Mouse (Mus musculus) spleen, postnatal 10 days (tissue): Measurements from ENCODE around the gene Clstn2.

Source experiments
- DNase-seq, 2 experiments: peaks; one replicate each; pipeline ENCODE4 v3.0.0; 2021 to 2022; ENCODE audit warnings: low spot score in 2 of 2

Clstn2 gene

GRCm38 (mm10) chr9:97774991-97775390, 258.0 kb downstream of the Clstn2 start:
- DNase-seq: no peak

DNA sequence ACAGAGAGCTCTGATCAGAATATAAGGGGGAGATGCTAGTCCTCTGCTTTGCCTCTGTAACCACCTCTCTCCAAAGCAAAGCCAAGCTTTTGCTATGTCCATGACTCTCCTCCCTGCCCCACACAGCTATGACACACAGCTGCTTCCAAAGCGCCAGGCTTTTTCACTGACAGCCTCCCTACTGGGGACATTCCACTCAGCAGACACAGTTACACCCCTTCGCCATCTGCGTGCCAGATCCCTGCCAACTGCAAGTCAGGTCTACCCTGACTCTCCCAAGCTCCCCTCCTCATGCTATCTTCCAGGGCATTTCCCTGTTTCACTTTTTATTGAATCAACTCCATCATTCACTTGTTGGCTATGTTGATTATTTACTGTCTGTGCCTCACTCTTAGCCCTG, 259.1 kb downstream of the Clstn2 start:
- DNase-seq: no peak

DNA sequence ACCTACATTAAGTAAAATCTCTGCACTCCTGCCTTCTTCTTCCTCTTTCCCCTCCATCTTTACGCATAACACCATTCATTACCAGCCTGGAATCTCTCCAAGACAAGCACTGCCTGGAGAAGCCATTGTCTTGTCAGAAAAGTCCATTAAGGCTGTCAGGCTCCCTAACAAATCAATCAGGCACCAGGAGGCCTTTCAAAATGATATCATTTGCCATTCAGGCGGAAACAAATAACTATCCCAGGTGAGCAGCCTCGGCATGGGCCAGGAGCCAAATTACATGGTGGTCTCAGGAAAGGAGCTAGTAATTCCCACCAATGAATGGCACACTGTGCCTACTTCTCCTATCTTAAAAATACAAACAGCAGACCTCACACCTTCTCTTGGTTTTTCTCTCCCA, 260.6 kb downstream of the Clstn2 start:
- DNase-seq: no peak

DNA sequence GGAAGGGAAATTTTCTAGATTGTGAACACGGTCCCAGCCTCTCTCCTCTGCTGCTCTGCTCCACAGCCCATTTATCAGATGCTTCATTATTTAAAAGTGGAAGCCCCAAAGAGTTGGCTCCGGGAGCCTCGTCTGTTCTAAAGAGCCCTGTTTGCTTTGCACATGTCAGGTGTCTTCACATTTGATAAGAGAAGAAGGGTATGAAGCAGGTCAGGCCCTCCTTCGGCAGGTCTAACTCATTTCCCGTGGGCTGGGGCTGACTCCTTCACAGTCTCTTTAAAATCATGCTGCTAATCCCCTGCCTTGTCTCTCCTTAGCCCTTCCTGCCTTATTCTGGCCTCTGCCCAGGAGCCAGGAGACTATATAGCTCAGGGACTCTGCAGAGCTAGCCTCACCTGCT, 263.6 kb downstream of the Clstn2 start:
- no peak for DNase-seq

GRCm38 (mm10) chr9:97765251-97765767, 267.7 kb downstream of the Clstn2 start:
- no peak for DNase-seq

DNA sequence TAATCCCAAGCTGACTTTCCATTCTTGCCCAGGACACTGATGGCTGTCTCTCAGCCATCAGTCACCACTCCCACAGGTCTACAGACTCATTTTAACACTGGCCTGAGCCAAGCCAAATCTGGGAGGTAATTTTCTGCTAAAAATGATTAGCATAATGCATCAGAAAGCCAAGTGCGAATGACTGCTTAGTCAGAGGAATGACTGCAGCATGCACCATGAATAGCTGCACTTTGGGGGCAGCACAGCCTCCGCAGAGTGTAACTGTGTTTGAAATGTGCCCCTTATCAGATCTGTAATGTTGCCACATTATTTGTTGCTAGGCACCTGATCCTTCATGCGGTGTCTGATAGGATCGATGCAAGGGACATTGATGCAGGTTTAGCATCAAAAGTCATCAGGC, 269.9 kb downstream of the Clstn2 start:
- no peak for DNase-seq

GRCm38 (mm10) chr9:97755599-97756270, 277.2 kb downstream of the Clstn2 start:
- DNase-seq: no peak

GRCm38 (mm10) chr9:97753715-97754114, 279.3 kb downstream of the Clstn2 start:
- no peak for DNase-seq

GRCm38 (mm10) chr9:97746574-97746973, 286.4 kb downstream of the Clstn2 start:
- no peak for DNase-seq

DNA sequence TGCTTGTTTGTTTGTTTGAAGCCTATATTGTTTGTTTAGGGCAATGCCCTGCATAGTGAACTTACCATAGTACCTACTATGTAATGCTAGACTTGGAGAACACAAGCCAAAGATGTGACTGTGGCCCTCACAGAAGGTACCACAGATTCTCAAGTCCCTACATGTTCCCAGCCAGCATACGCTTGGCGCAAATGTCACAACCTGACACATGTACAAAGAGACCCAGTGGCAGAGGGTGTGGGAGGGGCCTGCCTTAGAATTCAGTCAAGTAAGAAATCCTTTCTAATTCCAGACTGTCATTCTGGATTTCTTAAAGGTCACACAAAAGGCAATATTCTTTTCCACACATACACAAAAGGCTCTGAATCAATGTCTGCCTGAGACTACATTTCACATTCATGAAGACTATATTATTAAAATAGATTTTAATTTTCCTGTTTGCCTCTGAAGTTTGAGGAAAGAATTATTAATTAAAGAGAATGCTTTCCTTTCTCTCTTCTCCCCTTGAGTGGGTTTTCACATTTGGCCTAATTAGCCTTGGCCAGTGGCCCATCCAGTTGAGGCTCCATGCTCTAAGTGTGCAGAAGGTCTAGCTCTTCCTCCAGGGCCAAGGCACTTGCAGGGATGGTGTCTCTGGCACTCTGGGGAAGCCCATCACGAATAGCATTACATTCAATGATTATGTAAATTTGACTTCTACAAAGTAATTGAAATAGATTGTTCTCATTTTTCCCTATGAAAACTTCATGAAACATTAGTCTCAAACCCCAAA, 305.1 kb downstream of the Clstn2 start:
- no peak for DNase-seq

GRCm38 (mm10) chr9:97717728-97718127, 315.3 kb downstream of the Clstn2 start:
- DNase-seq: no peak

GRCm38 (mm10) chr9:97717005-97717404, 316.0 kb downstream of the Clstn2 start:
- no peak for DNase-seq

- no peak for DNase-seq
Measured at GRCm38 (mm10) chr9:97712888-97713287, 320.1 kb downstream of the Clstn2 start.

DNA sequence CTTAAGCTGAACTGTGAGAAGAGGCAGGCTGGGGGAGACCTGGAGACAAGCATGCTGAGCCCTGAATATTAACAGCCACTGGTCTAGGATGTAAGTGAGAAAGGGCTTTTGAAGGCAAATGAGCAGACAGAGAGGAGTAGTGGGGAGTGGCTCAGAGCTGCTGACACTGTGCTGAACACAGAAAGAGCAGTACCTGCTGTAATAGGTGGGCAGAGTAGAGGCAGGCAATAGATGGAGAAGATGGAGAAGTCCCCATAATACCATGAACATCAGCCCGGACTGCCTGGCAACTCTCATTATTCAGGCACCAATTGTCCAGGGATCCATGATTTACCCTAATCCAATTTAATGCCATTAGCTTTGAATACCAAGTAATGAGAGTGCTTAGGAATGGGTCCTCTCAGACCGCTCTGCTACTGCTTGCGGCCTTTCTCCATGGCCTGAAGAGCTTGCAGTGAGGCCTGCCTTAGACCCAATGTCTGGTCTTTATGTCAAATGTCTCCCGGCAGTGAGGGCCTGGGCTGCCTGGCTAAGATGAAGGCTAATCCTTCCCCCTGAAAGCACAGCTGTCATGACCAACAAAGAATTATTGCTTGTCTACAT, 329.0 kb downstream of the Clstn2 start:
- no peak for DNase-seq

DNA sequence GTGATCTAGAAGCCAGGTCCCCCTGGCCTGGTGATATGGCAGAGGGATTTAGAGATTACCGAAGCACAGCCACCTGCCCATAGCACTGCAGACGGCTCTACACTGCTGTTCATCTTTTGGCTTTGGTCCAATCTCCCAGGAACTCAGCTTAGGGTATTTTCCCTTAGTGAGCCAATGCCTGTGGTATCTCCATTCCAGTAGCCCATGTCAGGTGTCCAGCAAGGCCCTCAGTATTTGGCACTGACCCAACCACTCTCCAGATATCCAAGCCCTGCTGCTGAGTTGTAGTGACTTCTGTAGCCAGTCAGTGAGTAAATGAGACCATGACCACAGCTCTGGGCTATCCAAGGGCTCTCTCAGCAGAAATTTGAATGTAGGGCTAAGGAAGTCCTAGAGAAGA, 330.0 kb downstream of the Clstn2 start:
- no peak for DNase-seq

DNA sequence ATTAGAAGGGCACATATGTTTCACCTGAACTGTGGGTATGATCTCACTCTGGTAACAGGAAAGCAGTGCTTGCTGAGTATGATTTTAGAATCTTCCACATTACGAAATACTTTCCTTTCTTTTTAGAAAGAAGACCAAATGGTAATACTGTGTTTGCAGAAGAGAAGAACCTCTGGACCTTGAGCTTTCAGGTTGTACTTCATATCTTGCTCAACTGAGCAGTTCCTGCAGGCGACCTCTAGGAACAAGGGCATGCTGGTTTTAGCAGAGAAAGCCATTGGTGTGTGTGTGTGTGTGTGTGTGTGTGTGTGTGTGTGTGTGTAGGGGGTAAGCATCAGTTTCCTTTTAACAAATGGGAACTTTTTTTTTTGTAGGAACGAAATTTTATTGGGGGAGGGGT, 333.0 kb downstream of the Clstn2 start:
- DNase-seq: no peak

GRCm38 (mm10) chr9:97699020-97699419, 334.0 kb downstream of the Clstn2 start:
- no peak for DNase-seq

DNA sequence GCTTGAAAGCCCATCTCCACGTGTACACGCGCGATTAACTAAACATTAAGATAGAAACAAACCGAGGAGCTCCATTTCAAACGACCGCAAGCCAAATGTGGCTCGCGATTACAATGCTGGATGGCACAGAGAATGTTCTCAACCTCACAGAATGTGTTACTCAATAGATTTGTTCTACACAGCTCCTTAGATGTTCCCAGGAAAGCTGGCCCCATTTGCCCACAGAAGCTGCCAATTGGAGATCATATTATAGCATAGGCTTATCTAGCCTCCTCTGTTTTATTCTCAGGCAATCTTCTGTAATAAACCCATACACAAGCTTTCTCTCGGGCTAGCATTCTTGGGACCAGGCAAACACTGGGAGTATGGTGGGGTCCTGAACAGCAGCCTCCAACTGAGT, 334.9 kb downstream of the Clstn2 start:
- no peak for DNase-seq

- no peak for DNase-seq
Measured at GRCm38 (mm10) chr9:97696655-97697235, 336.2 kb downstream of the Clstn2 start.

DNA sequence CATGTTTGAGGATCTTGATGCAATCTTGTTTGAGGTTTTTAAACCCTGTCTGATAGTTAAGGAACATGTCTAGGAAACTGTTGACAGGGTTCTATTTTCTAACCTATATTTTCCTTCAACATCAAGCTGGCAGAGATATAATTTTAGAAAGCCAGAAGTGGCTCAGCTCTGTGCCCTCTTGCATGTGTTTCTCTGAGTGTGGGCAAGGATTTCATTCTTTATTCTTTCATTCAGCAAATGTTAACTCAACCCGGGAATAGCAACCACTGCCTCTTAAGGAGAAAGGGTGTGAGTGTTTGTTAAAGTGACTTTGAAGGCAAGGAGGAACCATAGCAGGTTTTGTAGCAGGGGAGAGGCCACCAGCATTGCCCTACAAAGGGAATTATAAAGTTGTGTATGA, 337.7 kb downstream of the Clstn2 start:
- no peak for DNase-seq

GRCm38 (mm10) chr9:97686826-97687425, 346.1 kb downstream of the Clstn2 start:
- no peak for DNase-seq

GRCm38 (mm10) chr9:97685664-97686063, 347.3 kb downstream of the Clstn2 start:
- no peak for DNase-seq
